Mouse (Mus musculus) hindbrain, embryonic 11.5 days (tissue): ENCODE data around the gene Cnih2. TPM values are rescaled to one million over a fixed set of nuclear protein-coding genes. Genes with fewer than 3 reads are reported as not detected.

ENCODE experiments used
- ATAC-seq: fragments of 200-750 bp; cut with Nextera tagmentation; 2 replicates; pipeline ENCODE4 v1.8.0; 2017; ENCODE audit warnings: mild to moderate bottlenecking, moderate TSS enrichment, moderate library complexity; ENCODE audit not compliant: low FRiP score
- DNase-seq: peaks from one replicate; pipeline ENCODE4 v3.0.0-alpha.2; 2015; ENCODE audit warnings: low spot score
- H3K27ac ChIP-seq: fragments of 300-500 bp; sonication (generic); 2 replicates; pipeline ENCODE4 v1.5.1; 2014; ENCODE audit warnings: mild to moderate bottlenecking, low read depth, low read length
- H3K27me3 ChIP-seq: fragments of 300-500 bp; sonication (generic); 2 replicates; pipeline ENCODE4 v1.6.1; 2014; ENCODE audit warnings: mild to moderate bottlenecking, low read length, moderate library complexity, mixed read lengths; ENCODE audit not compliant: control insufficient read depth, insufficient read depth
- H3K36me3 ChIP-seq: fragments of 300-500 bp; sonication (generic); 2 replicates; pipeline ENCODE4 v1.6.1; 2014; ENCODE audit warnings: mild to moderate bottlenecking, low read length, moderate library complexity, mixed read lengths; ENCODE audit not compliant: control insufficient read depth, insufficient read depth
- H3K4me1 ChIP-seq: fragments of 300-500 bp; sonication (generic); replicated peaks from 2 replicates; pipeline ENCODE4 v1.6.1; 2014; ENCODE audit warnings: low read length, mixed read lengths; ENCODE audit not compliant: control insufficient read depth, insufficient read depth
- H3K4me2 ChIP-seq: fragments of 300-500 bp; sonication (generic); replicated peaks from 2 replicates; pipeline ENCODE4 v1.6.1; 2014; ENCODE audit warnings: mild to moderate bottlenecking, low read depth, low read length
- H3K4me3 ChIP-seq: fragments of 300-500 bp; sonication (generic); 2 replicates; pipeline ENCODE4 v1.5.1; 2014; ENCODE audit warnings: low read depth, low read length
- H3K9ac ChIP-seq: fragments of 300-500 bp; sonication (generic); 2 replicates; pipeline ENCODE4 v1.6.1; 2014; ENCODE audit warnings: low read depth, low read length
- H3K9me3 ChIP-seq: fragments of 300-500 bp; sonication (generic); 2 replicates; pipeline ENCODE4 v1.6.1; 2016; ENCODE audit warnings: low read length; ENCODE audit not compliant: control insufficient read depth
- WGBS: fragments of 180-500 bp; shearing (Covaris S2); extraction: QIAGEN DNeasy Blood & Tissue Kit; methylation state at CpG from one replicate; pipeline ENCODE4 v1.1.7; 2014; 5-methylcytosine and 5-hydroxymethylcytosine counted together
- polyA plus RNA-seq: library from polyadenylated mRNA; unstranded; fragments of >200 nt; fragmentation: Nextera tagmentation; extraction: Ambion mirVana; gene quantifications from 2 replicates; pipeline ENCODE4 v1.2.1, GENCODE M21; 2014

Cnih2 gene
- polyA plus RNA-seq, 1 experiment from 2014 or later = 128 TPM

DNA sequence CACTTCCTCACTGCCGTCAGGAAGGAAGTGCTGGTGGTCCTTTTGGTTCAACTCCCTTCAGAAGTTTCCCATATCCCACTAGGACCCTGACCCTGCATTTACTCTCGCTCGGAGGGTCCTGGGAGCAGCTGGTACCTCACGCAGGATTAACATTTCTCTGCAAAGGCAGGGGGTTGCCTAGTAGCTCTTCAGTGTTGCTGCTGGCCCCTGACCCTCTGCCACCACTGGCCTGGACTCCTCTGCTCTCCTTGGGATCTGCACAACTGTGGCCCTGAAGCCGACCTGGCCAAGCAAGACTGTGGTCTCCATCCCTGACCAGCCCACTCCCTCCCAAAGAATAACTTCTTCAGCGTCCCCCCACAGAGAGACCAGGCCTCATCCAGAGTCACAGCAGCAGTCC is 49.0 kb downstream of the Cnih2 start:
- Histone ChIP-seq H3K4me2 (no peak overlapping the region), H3K36me3 (peaks cover 4% of the 10 kb centered on the region; the same call in 1 of the 2 replicates), H3K4me1 (no peaks in the 10 kb centered on the region), H3K9me3 (no peaks in the 10 kb centered on the region), H3K27me3 (peaks cover 31% of the 10 kb centered on the region), H3K9ac (no peak overlapping the region), H3K27ac (no peak overlapping the region), H3K4me3 (no peak overlapping the region)
- no peak for DNase-seq
- 73% methylated on average over 6 of the region's 6 CpGs for WGBS
- no peak for ATAC-seq

DNA sequence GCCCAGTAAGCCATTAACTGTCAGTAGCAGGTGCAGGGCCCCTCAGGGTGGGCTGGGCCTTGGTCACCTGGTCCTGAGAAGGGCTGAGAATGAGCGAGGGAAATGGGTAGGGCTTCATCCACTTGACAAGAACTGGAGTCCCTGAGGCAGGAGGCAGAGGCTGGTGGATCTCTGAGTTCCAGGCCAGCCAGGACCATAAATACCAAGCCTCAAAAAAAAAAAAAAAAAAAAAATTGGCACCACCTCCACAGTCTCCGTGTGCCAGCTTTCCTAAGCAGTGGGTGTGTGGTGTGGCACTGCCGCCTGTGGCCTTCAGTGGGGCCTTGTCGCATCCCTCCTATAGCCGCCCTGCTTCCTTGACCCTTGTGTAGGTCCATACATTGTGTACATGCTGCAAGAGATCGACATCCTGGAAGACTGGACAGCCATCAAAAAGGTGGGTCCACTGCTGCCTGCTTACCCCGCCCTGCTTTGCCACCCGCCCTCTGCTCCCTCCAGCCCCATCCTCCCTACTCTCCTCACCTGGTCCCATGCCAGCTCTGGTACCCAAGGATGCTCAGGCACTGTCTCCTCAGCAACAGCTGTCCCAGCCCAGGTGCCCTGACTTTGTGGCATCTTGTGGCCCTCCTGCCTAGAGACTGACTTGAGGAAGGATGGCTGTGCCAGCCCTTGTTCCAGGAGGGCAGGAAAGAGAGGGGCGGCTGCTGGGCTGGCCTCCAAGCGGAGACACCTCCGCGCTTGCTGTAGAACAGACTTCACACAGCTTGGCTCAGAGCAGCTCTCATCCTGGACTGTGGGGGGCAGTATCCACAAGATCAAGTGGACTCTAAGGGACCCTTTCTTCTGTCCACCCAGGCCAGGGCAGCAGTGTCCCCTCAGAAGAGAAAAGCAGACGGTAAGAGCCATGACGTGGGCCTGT is 49.9 kb downstream of the Cnih2 start:
- H3K36me3 ChIP-seq = peaks cover 4% of the 10 kb centered on the region; the same call in 1 of the 2 replicates
- H3K4me2 ChIP-seq = no peak overlapping the region
- DNase-seq = no peak
- H3K27ac ChIP-seq = no peak overlapping the region
- no peaks in the 10 kb centered on the region for H3K4me1 ChIP-seq
- no peak overlapping the region for H3K4me3 ChIP-seq
- no peak for ATAC-seq
- H3K9ac ChIP-seq = no peak overlapping the region
- peaks cover 27% of the 10 kb centered on the region for H3K27me3 ChIP-seq
- 87% methylated on average over 14 of the region's 14 CpGs for WGBS
- H3K9me3 ChIP-seq = no peaks in the 10 kb centered on the region

DNA sequence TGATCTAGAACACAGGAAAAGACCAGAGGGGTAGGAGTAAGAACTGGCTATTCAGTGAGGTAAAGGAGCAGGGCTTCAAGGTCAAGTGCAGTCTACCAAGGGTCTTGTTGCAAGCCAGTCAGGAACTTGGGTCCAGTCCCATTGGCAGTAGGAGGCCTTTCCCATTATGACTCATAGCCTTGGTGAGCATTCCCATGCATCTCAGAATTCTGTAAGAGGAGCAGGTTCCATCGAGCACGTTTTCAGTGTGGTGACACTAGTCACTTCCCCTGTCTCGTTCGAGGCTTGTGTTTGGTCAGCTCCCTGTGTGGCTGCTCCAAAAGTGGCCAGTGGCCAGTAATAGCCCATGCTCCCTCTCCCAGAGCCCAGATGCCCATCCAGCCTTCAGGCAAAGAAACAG is 52.8 kb downstream of the Cnih2 start:
- Histone ChIP-seq H3K4me1 (no peaks in the 10 kb centered on the region; the same call in 1 of the 2 replicates), H3K4me3 (no peak overlapping the region), H3K9me3 (no peaks in the 10 kb centered on the region), H3K4me2 (no peak overlapping the region), H3K9ac (no peak overlapping the region), H3K27me3 (peaks cover 2% of the 10 kb centered on the region; the same call in 1 of the 2 replicates), H3K36me3 (peaks cover 4% of the 10 kb centered on the region; the same call in 1 of the 2 replicates), H3K27ac (no peak overlapping the region)
- ATAC-seq (no peak), DNase-seq (no peak)
- WGBS = 75% methylated on average over 4 of the region's 4 CpGs

Other genes starting within 250 kb of the Cnih2 start
- gene Ctsf, start 243.4 kb downstream of the Cnih2 start, polyA plus RNA-seq = 38.5 and 40.9 TPM in 2 replicates
- 1.4 and 3.2 TPM in 2 replicates for gene Actn3, start 220.6 kb downstream of the Cnih2 start, polyA plus RNA-seq
- gene Zdhhc24, start 219.9 kb downstream of the Cnih2 start, polyA plus RNA-seq = 14.1 and 16.3 TPM in 2 replicates
- 8.1 and 11.6 TPM in 2 replicates for gene Bbs1, start 191.9 kb downstream of the Cnih2 start, polyA plus RNA-seq
- 125 and 155 TPM in 2 replicates for gene Dpp3, start 170.2 kb downstream of the Cnih2 start, polyA plus RNA-seq
- gene Peli3, start 155.4 kb downstream of the Cnih2 start, polyA plus RNA-seq = 1.7 and 3.0 TPM in 2 replicates
- gene Mrpl11, start 136.4 kb downstream of the Cnih2 start, polyA plus RNA-seq = 153 and 158 TPM in 2 replicates
- 0.06 and 0.07 TPM in 2 replicates for gene Npas4, start 108.2 kb downstream of the Cnih2 start, polyA plus RNA-seq
- 3.8 and 4.1 TPM in 2 replicates for gene Slc29a2, start 74.7 kb downstream of the Cnih2 start, polyA plus RNA-seq
- gene B4gat1, start 59.7 kb downstream of the Cnih2 start, polyA plus RNA-seq = 35.4 and 45.2 TPM in 2 replicates
- 0.73 and 2.3 TPM in 2 replicates for gene AC124502.3, start 59.6 kb downstream of the Cnih2 start, polyA plus RNA-seq
- 62.0 and 66.1 TPM in 2 replicates for gene Brms1, start 57.2 kb downstream of the Cnih2 start, polyA plus RNA-seq
- gene Rin1, start 48.0 kb downstream of the Cnih2 start, polyA plus RNA-seq = 0.80 and 1.7 TPM in 2 replicates
- 26.8 and 27.9 TPM in 2 replicates for gene Cd248, start 30.4 kb downstream of the Cnih2 start, polyA plus RNA-seq
- gene Tmem151a, start 13.0 kb downstream of the Cnih2 start, polyA plus RNA-seq = 1.6 and 1.8 TPM in 2 replicates
- 75.6 and 81.3 TPM in 2 replicates for gene Yif1a, start 10.0 kb downstream of the Cnih2 start, polyA plus RNA-seq
- 217 and 230 TPM in 2 replicates for gene Rab1b, start 8.6 kb upstream of the Cnih2 start, polyA plus RNA-seq
- 34.6 and 36.5 TPM in 2 replicates for gene Klc2, start 20.0 kb upstream of the Cnih2 start, polyA plus RNA-seq
- 23.2 and 23.4 TPM in 2 replicates for gene Pacs1, start 174.6 kb upstream of the Cnih2 start, polyA plus RNA-seq
- 385 and 404 TPM in 2 replicates for gene Sf3b2, start 196.9 kb upstream of the Cnih2 start, polyA plus RNA-seq
- 14.0 and 14.6 TPM in 2 replicates for gene Gal3st3, start 199.8 kb upstream of the Cnih2 start, polyA plus RNA-seq
- not detected in 2 replicates for gene Catsper1, start 237.2 kb upstream of the Cnih2 start, polyA plus RNA-seq